Mouse (Mus musculus): ENCODE measurements at regions not wholly inside any gene's neighbourhood (a gene's known extent, or its start where the extent isn't known, plus 50 kb on each side); places are given as distances from the start of the nearest gene placed in this dataset.
A peak's percentile ranks its signal among the peaks of the same experiment; 100 is the strongest.

DNA sequence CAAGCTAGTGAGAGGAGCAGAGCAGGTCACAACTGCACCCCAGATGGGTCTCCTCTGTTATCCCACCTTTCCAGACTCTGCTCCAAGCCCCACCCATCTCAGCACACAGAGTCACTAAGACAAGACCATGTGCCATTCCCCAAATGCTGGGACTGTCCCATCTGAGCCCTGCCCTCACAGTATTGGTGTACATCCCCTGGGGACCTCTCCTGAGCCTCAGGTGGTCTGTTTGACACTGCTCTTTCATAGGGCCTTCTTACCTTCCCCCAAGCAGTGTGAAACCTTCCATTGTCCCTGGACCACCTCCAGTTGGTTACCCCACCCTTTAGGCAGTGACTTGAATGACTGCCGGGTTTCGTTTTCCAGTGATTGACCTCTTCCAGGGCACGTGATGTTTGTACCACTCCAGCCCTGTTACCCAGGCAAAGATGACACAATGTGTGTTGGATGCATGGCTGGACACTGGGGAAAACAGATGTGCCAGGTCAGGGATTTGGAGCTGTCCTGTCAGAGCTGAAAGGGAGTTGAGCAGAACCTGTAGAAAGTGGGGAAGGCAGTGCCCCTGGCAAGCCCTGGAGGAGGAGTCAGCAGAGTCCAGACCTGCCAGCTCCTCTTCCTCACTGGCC lies 219.5 kb upstream of the Zmiz1 start:
- DNase-seq, result no peak

DNA sequence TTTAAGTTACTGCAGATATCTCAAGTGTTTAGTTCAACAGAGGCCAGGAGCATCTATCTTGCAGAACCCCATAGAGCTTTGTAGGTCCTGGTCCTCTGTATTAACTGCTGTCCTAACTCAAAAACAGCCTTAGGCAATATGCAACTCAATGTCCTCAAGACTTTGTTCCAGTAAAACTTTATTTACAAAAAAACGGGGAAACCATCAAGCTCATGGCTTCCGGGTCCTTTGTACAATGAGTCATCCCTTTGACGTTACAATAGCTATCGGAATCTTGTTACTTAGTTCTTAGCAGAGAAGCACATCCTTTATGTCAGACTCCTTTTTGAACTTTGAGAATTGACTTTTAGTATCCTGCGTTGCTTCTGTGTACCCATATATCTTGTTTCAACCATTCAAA lies 216.2 kb upstream of the Zmiz1 start:
- no peak for DNase-seq

DNA sequence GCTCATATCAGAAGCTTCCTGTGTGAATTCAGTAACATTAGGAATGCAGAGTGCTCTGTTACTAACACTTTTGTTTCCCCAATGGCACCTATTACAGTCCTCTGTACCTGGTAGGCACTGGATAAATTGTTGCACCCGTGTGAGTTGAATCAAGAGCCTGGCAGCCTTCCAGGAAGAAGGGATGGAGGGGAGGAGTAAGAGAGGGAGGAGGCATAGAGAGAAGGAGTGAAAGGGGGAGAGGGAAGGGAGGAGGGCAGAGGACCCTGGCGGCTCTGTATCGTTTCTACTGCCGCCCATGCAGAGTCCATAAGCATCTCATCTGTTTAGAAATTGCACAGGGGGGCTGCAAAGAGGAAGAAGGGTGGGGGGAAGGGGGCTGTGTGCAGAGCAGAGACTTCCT lies 215.7 kb upstream of the Zmiz1 start:
- no peak for DNase-seq

DNA sequence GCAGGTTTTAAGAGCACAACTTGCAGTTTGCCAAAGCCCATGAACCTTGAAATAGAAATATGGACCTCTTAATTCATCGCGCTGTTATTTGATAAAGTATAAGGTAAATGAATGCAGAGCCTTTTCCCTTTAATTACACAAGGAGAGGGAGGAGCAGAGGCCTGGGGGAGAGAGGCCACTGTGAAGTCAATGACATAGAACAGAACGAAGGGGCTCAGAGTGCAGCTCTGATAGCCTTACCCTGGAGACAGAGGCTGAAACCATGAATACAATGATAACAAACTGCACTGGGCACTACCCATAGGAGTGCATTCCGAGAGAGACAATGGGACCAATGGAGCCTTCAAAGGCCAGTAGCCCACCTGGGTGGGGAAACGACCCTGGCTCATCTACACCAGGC lies 215.3 kb upstream of the Zmiz1 start:
- DNase-seq, result no peak

DNA sequence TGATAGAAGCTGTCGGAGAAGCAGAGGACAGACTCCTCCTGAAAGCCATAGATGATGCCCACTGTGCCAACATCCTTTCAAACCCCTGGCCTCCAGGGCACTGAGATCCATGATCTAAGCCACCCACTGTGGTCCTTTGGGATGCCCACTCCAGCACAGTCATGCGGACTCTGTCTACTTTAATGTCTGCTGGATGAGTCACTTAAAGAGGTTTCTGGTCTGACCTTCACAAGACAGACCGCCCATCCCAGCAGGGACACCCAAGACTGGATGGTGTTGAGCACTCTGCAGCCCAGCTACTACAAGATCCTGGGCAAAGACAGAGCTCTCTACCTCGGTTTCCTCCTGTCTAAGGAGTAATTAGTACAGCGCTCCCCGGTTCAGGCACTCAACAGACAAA lies 214.1 kb upstream of the Zmiz1 start:
- no peak for DNase-seq

DNA sequence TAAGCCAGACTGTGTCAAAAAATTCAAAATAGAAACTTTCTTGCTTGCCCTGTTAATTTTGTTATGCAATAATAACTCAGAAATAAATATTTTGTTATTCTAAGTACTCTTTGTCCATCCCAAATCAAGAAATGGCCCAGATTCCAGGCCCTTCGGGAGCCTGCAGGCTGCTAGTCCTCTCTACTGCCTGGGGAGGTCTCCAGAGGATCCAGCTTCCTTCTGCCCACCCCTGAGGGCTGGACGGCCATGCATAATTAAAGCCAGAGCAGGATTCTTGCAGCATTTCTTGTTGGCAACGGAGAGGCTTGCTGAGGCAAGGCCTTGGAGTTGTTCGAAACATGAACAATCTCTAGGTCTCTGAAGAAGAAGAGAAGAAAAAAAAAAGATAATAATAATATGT lies 213.3 kb upstream of the Zmiz1 start:
- DNase-seq, result no peak

DNA sequence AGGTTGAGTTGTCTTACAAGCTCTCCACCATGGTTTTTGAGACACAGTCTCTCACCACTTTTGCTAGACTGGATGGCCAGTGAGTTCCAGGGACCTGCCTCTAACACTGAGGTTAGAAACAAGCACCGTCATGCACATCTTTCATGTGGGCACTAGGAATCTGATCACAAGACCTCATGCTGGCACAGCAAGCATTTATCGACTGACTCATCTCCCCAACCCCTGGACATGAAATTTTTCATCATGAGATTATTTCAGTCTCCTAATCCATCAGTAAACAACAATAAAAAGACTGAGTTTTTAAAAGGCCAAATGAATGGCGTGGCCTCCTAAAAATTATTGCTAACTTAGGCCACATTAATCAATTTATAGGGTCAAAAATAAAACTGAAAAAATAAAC lies 210.0 kb upstream of the Zmiz1 start:
- DNase-seq, result no peak

DNA sequence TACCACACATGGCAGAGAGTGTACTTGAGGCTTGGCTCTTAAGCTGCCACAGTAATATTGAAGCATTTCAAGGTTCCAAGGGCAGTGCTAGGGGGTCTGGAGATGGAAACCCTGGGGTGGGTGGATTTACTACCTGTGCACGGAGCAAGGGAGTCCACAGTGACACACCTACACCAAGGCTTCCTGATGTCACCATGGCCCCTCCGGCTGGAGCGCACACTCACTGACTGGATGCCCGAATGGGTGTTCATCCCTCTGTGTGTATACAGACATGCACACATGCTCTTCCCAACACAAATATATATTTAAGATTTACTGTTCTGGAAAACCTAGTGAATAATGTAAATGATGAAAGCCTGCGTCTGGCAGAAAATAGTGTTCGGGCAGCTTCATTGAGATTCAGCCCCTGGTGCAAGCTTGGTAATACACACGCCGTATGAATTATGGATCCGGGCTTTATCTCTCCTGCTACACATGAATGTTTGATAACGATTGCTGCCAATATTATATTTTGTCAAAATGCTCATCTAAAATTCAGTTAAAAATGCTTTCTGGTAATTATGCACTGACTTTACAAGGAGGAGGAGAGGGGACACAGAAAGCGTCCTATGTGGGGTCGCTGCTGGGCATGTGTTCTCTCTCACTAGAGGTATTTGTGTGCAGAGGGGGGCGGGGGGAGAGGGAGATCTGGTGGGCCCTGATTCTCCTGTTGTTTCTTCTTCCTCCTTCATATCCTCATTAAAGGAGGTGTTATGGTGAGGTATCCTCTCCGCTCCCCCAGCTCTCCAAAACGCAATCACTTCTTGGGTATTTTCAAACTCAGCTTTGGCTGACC lies 205.8 kb upstream of the Zmiz1 start:
- DNase-seq, result no peak

DNA sequence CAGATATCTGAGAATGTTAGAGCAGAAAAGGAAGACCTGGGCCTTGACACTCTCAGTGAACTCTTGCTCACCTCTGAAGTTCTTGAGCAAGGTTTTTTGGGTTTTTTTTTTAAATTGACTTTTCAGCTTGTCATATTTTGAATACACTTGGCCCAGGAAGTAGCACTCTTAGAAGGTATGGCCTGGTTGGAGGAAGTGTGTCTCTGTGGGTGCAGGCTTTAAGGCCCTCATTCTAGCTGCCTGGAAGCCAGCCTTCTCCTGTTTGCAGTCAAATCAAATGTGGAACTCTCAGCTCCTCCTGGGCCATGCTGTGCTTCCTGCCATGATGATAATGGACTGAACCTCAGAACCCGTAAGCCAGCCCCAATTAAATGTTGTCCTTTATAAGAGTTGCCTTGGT lies 195.9 kb upstream of the Zmiz1 start:
- DNase-seq, result peak in 1 of 2 experiments; percentile 19

DNA sequence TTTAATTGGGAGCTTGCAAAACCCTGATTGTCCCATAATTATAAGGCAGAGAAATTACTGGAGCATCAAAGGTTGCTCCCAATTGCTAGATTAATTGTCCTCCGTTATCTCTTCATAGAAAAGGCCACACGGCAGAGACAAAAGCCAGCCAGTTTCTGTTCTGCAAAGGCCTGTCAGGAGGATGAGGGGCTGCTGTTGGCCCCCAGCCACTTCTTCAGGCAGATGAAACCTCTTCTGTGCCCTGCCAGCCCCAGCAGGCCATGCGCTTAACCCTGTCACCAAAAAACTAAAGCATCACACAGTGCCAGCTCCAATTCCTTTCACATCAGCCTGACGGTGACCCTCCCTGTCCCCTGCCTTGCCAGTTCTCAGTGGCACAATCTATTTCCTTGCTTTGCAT lies 192.1 kb upstream of the Zmiz1 start:
- no peak for DNase-seq

DNA sequence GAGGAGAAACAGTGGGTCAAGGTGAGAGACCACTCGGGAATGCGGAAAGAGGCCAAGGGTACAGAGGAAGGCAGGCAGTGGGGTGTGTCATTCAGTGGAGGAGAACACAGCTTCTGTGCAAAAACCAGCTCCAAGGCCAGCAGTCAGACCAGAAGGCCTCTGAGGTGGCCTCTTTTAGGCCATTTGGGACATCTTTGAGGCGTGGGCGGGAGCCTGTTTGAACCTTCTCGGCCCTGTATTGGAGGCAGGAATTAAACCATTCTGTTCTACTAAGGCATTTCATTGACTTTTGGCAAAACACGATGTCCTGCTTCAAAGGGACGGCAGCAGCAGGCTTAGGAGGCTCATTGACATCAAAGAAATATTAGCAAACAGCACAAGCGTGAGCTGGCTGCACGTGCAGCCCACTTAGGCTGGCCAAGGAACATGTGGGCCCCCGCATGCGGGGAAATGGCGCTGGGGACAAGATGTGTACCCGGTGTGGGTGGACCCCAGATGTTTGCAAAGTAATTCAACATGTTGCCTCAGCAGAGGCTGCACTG lies 190.8 kb upstream of the Zmiz1 start:
- DNase-seq, result no peak

DNA sequence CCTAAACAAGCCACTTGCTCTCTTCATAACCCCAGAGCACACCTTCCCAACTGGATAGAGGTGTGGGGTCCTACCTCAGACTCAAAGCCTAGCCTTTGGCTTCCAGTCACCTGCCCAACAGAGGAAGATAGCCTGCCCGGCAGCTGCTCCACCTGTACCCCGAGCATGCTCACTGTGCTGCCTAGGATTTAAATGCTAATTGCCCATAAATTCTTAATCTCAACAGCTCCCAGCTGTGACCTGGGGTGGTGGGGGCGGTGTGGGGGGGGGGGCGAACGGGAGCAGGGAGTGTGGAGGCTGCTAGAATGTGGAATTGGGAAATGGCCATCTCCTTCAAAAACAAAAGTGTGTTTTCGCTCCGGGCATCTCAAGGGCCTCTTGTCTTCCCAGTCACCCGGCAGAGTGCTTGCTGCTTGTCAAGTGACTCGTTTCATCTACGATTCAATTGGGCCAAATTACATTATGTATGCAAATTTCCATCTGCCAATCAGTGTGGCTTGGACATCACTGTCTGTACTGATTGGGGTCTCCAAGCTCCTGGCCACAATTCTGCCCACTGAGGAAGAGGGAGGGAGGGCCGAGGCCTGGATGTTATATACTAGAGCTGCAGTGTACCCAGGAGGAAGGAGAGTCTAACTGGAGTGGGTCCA lies 188.6 kb upstream of the Zmiz1 start:
- DNase-seq, result no peak

DNA sequence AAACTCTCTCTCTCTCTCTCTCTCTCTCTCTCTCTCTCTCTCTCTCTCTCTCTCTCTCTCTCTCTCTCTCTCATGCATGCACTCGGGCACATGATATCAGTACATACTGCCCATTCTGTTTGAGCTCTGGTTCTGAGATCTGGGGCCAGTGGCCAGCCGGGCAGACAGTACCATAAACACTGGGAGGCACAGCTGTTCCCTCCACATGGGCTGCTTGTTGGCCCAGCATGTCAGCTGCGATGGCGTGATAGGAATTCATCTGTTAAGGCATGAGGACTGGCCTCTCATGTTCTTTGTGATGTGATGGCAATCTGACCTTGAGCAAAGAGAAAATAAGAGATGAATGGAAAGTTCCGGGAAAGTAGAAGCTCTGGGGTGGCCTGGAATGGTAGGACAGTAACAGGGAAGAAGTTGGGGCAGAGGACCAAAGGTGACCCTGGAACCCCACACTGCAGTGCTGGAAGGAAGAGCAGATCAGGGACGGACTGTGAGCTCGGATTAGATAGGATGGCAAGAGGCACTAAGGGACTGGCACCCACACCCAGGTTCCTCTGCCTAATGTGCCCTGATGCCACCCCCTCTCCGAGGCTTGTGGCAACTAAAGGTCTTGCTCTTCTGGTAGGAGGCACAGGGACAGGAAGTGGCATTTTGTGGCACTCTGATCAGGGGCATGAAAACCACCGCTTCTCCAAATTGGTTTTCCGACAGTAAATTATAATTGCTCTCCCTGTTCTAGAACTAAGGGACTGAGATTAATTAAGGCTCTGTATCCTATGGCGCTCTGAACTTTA lies 186.4 kb upstream of the Zmiz1 start:
- no peak for DNase-seq

DNA sequence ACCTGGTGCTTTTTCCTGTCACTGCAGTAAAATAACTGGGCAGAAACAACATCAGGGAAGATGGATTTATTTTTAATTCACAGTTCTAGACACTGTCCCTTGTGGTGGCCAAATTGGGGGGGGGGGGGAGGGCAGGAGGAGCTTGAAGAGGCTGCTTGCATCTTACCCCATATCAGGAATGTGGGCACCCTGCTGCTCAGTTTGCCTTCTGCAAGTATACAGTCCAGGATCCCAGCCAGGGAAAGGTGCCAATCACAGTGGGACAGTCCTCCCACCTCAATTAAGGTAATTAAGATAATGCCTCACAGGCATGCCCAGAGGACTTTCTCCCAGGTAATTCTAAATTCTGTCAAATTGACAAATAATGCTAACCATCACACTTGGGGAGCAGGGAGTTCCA lies 179.2 kb upstream of the Zmiz1 start:
- no peak for DNase-seq

DNA sequence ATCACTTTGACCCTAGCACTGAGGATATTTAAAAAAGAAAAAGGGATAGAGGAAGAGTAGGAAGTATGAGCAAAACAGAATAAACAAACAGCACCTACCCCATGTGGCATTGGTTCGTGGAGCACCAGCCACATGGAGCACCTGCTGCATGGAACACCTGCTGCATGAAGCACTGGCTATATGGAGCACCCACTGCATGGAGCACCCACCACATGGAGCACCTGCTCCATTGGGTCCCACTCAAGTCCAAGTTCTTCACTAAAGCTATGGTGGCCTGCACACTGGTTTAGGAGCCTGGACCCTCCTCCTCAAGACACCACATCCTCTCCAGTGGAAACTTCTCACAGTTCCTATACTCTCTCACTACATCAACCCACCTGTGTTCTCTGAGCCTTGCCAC lies 166.4 kb upstream of the Zmiz1 start:
- DNase-seq, result no peak

DNA sequence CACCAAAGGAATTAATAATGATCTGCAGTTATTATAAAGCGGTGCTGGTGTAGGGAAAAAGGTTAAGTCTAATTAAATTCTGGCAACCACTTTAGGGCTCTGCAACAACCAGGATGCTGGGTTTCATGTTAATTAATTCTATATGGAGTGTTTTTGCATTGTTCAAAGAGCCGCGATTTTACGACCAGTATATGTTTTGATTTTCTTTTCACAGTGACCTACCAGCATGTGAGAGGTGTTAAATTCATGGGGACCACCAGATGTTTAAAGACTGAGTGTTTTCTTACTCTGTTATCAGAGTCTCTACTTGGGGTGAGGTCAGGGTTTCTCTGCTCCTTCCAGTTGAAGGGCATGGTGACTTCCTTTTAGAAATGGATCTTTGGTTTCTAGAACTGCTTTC lies 164.8 kb upstream of the Zmiz1 start:
- no peak for DNase-seq

DNA sequence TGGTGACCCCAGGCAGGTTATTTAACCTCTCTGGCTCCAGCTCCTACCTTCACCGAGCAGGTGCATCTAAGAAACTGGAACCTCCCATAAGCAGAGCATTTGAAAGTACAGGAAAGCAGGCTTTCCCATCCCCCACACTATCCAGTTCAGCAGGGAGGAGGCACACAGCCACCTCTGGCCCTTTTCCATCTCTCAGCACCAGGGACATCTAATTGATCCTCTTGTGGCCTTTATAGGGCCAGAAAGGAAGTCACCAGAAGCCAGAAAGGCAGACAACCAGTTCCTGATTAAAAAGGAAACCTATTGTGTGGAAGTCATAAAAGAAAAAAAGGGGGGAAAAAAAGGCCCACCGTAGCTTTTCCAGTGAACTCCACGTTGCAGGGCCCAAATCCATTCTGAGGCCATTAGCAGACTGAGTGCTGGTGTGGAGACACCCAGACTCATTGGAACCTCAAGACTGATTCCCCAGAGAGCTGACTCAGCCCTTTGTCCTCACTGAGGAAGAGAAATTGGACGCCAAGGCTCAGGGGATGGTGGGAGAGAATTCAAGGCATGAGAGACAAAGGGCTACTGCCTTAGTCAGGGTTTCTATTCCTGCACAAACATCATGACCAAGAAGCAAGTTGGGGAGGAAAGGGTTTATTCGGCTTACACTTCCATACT lies 163.2 kb upstream of the Zmiz1 start:
- no peak for DNase-seq

DNA sequence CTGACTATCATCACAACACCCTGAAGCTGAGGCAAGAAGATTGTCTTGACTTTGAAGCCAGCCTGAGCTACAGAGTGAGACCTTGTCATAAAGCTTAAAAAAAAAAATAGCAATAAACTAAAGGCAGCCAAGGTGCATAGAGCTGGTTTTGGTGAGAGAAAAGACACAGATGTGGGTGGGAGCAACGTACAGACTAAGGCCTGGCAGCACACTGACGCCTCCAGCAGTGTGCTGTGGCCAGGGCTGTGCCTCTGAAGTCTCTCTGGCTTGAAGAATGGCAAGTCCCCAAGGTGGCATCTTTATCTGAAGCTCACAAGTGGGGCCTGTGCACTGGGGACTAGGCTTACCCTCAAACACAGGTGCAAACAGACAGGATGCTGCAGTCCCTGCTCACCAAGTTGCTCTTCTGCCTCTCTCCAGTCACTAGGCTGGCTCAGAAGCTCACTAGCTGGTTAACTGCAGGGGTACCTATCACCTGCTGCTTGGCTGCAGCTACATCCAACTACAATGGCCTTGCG lies 159.3 kb upstream of the Zmiz1 start:
- peak; percentile 30 to 63 for DNase-seq

DNA sequence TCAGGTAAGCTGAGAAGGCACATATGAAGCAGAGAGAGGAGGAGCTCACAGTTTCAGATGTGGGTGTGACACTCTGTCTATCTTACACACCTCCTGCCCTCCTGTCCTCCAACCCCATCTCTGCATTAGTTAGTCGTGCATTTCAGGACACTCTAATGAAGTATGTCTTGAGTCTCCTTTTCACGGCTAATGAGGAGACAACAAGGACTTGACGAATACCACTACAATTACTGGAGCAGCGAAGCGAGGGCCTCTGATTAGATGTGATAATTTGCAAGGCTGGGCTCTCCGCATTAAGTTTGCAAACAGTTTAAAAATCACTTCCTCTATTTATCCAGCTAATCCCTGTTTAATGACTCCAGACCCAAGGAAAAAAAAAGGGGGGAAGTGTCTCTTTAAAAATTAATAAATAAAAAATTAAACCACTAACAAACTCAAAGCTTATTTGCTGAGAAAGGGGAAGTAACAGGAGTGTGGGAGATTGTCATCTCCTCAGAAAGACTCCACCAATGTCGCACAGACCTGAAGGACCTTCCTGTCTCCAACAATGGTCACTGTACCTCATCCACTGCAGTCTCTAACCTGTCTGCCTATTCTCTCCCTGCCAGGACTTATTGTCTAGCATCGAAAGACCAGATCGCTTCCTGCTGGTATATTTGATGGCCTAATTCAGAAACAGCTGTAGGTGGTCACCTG lies 157.5 kb upstream of the Zmiz1 start:
- DNase-seq, result no peak

DNA sequence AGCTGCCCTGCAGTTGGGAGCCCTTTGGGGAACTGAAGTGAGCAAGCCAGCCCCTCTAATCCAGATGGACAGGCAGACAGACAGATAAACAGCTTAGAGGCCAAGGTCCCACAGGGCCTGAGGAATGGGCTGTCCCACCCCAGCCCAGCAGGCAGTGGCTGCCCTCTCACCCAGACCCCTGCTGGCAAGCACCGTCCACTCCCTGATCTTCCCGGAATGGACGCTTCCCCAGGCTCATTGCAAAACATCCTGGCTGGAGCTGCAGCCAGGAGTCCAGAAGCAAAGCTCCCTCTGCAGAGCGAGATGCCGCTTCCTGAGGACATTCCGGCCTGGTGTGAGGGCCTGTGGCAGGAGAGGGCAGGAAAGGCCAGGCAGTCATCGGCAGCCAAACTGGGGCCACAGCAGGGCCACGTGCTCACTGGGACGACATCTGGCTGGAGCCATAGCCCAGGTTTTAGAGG lies 154.6 kb upstream of the Zmiz1 start:
- DNase-seq, result peak in 1 of 2 experiments; percentile 17

DNA sequence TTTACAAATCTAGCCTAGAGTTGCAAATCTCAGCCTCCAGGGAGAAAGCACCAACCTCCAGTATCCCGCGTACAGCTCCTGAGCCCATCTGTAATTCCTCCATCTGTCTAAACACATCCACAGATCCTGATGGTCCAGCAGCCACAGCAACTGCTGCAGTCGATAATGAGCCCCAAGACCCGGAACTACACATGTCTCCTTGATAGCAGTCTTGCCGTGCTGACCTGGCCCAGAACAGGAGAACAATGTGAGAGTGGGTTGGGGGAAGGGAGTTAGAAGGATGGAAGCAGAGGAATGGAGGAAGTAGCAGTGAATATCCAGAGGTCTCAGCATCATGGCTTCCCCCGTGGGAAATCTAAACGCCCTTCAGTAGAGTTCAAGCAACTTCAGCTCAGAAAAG lies 152.8 kb upstream of the Zmiz1 start:
- DNase-seq, result no peak

Measured in thymus, adult 18-20 months (tissue).